Mouse (Mus musculus) liver, postnatal 0 days (tissue): ENCODE measurements around the gene Hlcs. TPM values are rescaled to one million over a fixed set of nuclear protein-coding genes. Genes with fewer than 3 reads are reported as not detected.

Experiments
- ATAC-seq: fragments of 200-750 bp; cut with Nextera tagmentation; 2 replicates; pipeline ENCODE4 v1.8.0; 2017; ENCODE audit warnings: mild to moderate bottlenecking, moderate library complexity
- DNase-seq: peaks from one replicate; pipeline ENCODE4 v3.0.0-alpha.2; 2016
- H3K27ac ChIP-seq: fragments of 300-500 bp; sonication (generic); 2 replicates; pipeline ENCODE4 v1.5.1; 2014; ENCODE audit warnings: antibody characterized with exemption, moderate library complexity, mild to moderate bottlenecking, low read depth
- H3K27me3 ChIP-seq: fragments of 300-500 bp; sonication (generic); 2 replicates; pipeline ENCODE4 v1.6.1; 2014; ENCODE audit warnings: low read length, control low read depth, mixed read lengths; ENCODE audit not compliant: insufficient read depth
- H3K36me3 ChIP-seq: fragments of 300-500 bp; sonication (generic); replicated peaks from 2 replicates; pipeline ENCODE4 v1.6.1; 2014; ENCODE audit warnings: mild to moderate bottlenecking, control low read depth, low read length, moderate library complexity, mixed read lengths; ENCODE audit not compliant: insufficient read depth
- H3K4me1 ChIP-seq: fragments of 300-500 bp; sonication (generic); 2 replicates; pipeline ENCODE4 v1.6.1; 2014; ENCODE audit warnings: antibody characterized with exemption, mild to moderate bottlenecking, control low read depth; ENCODE audit not compliant: insufficient read depth
- H3K4me2 ChIP-seq: fragments of 300-500 bp; sonication (generic); 2 replicates; pipeline ENCODE4 v1.6.1; 2014; ENCODE audit warnings: low read depth, mild to moderate bottlenecking, low read length, moderate library complexity, mixed read lengths
- H3K4me3 ChIP-seq: fragments of 300-500 bp; sonication (generic); 2 replicates; pipeline ENCODE4 v1.5.1; 2014; ENCODE audit warnings: low read depth, low read length
- H3K9ac ChIP-seq: fragments of 300-500 bp; sonication (generic); replicated peaks from 2 replicates; pipeline ENCODE4 v1.6.1; 2014; ENCODE audit warnings: mild to moderate bottlenecking, moderate library complexity
- H3K9me3 ChIP-seq: fragments of 300-500 bp; sonication (generic); 2 replicates; pipeline ENCODE4 v1.6.1; 2016; ENCODE audit warnings: mild to moderate bottlenecking, control low read depth, low read length, mixed read lengths
- CTCF ChIP-seq: sonication (generic); IDR thresholded peaks from 2 replicates; pipeline ENCODE4 v1.5.1; 2016; ENCODE audit warnings: antibody characterized with exemption, low read depth
- EP300 ChIP-seq: IDR thresholded peaks from 2 replicates; pipeline ENCODE4 v1.6.1; 2016; ENCODE audit warnings: antibody characterized with exemption, low read depth, mild to moderate bottlenecking
- WGBS: fragments of 180-500 bp; shearing (Covaris S2); extraction: QIAGEN DNeasy Blood & Tissue Kit; methylation state at CpG from one replicate; pipeline ENCODE4 v1.1.7; 2014; ENCODE audit not compliant: insufficient replicate concordance; 5-methylcytosine and 5-hydroxymethylcytosine counted together
- polyA plus RNA-seq: library from polyadenylated mRNA; unstranded; fragments of >200 nt; fragmentation: Nextera tagmentation; extraction: Ambion mirVana; gene quantifications from 2 replicates; pipeline ENCODE4 v1.2.1, GENCODE M21; 2015

The Hlcs gene
- polyA plus RNA-seq, 1 experiment from 2014 or later: 2.9 TPM

DNA sequence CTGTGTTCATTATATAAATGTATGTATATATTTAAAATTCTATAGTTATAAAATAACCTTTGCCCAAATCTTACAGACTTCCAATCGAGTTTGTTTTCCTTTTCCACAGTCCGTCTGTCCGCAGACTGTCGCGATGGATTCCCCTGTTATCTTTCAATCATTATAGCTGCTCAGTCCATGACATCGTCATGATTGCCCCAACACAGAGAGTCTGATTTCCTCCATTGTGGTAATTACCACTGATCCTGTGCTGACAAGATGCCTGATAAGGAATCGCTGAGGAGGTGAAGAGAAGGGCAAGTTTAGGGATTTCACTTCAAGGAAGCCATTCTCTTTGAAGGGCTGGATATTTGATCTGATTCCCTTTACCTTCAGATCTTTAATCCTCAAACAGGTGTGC, 42.7 kb upstream of the Hlcs start:
- no peaks in the 10 kb centered on the region for H3K9me3 ChIP-seq
- no peak overlapping the region for H3K4me2 ChIP-seq
- H3K9ac ChIP-seq: no peak overlapping the region
- WGBS: 29% methylated on average over 7 of the region's 7 CpGs
- no peaks in the 10 kb centered on the region for H3K4me1 ChIP-seq
- no peak overlapping the region for H3K27ac ChIP-seq
- TF ChIP-seq CTCF (no peak), EP300 (no peak)
- DNase-seq (no peak), ATAC-seq (no peak)
- no peak overlapping the region for H3K4me3 ChIP-seq
- H3K36me3 ChIP-seq: no peaks in the 10 kb centered on the region
- H3K27me3 ChIP-seq: no peaks in the 10 kb centered on the region

DNA sequence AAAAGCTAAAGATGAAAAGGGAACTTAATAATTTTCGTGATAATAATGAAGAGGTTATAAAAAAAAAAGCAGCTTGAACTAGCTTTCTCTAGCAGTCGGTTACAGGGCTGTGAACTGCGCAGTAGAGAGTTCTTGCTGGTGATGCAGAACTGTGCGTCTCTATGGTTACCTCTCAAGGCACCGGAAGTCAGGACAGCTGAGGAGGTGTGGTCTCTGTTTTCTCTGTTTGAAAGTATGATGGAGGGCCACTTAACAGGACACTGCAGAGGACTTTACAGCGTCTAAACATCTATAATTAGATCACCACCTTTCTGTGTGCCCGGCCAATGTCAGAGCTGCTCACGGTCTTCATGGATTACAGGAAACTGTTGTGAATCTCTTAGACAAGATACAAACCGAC, 41.1 kb upstream of the Hlcs start:
- TF ChIP-seq CTCF (no peak), EP300 (no peak)
- ATAC-seq: no peak
- no peaks in the 10 kb centered on the region for H3K9me3 ChIP-seq

DNA sequence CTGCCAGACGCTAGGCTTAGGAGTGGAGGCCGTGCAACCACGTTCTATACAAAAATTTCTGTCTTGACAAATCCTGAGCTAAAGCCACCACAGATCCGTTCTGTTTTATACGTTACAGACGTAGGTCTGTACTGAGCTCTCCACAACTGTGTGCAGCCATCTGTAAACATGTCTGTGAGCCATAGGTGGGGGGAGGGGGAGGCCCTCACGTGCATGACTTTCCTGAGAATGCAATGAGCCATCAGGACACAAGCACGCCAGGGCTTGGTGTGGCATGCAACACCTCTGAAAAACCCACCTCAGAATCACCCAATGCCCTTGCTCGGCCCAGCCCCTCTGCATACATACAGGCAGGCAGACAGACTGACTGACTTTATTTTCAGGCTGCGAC, 36.9 kb upstream of the Hlcs start:
- no peak overlapping the region for H3K9ac ChIP-seq
- no peak overlapping the region for H3K4me3 ChIP-seq
- ATAC-seq (no peak), DNase-seq (no peak)
- no peak overlapping the region for H3K4me2 ChIP-seq
- no peaks in the 10 kb centered on the region for H3K9me3 ChIP-seq
- no peaks in the 10 kb centered on the region for H3K36me3 ChIP-seq
- WGBS: 64% methylated on average over 10 of the region's 10 CpGs
- no peak overlapping the region for H3K27ac ChIP-seq
- TF ChIP-seq EP300: no peak
- no peak for TF ChIP-seq CTCF
- peaks cover 5% of the 10 kb centered on the region; the same call in 1 of the 2 replicates for H3K4me1 ChIP-seq
- no peaks in the 10 kb centered on the region for H3K27me3 ChIP-seq

More for the DNA sequence above, 41.1 kb upstream of the Hlcs start:
- H3K9ac ChIP-seq: no peak overlapping the region
- H3K4me3 ChIP-seq: no peak overlapping the region
- H3K4me1 ChIP-seq: no peaks in the 10 kb centered on the region
- H3K36me3 ChIP-seq: no peaks in the 10 kb centered on the region
- H3K4me2 ChIP-seq: no peak overlapping the region
- H3K27ac ChIP-seq: no peak overlapping the region
- no peaks in the 10 kb centered on the region for H3K27me3 ChIP-seq
- no peak for DNase-seq
- WGBS: 33% methylated on average over 9 of the region's 9 CpGs

DNA sequence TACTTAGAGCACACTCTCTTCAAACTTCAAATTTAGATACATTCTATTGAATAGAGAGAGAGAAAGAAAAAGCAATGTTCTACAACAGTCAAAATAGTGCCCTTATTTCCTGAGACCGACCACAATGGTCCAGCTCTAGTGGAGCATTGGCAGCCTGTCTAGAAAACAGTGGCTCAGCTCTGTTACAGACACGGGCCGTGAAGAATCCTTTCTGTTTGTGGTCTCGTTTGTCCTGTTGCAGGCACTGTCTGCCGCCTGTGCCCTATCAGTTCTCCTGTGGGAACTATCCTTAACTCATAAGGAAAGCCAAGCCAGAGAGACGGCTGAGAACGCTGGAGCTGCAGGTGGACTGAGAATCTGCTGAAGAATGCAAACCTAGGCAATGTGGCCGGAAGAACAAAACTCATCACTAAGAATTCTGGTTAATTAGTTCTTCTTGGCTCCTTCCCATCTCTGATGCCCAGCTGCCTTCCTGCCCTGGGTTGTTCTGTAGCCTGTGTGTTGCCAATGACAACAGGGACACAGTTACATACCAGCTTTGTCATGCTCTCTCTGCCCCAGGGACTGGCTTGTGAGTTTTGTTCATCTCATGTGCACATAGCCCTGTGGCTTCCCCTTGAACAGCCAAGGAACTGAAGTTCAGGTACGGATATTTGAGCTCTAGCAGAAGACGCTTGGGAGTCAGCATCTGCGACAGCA, 36.4 kb upstream of the Hlcs start:
- no peak for DNase-seq

DNA sequence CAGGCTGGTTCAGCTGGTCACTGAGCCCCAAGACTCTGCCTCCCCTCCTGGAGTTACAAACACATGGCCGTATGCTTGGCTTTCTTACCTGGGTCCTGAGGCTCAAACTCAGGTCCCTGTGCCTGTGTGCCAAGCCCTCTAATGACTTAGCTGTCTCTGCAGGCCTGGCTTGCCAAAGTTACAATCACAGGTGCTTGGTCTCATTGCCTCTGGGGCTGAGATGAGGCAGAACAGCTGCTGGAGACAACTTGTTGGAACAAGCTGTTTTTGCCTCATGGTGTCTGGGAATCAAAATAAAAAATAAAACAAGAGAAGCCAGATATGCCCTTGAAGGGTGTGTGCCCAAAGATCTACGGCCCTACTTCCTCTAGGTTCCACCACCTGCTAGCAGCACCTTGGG, 35.4 kb upstream of the Hlcs start:
- no peak for ATAC-seq
- no peaks in the 10 kb centered on the region for H3K36me3 ChIP-seq
- H3K27me3 ChIP-seq: no peaks in the 10 kb centered on the region
- TF ChIP-seq EP300 (no peak), CTCF (no peak)
- WGBS: 77% methylated on average over 2 of the region's 2 CpGs
- no peaks in the 10 kb centered on the region for H3K9me3 ChIP-seq
- no peak overlapping the region for H3K4me2 ChIP-seq
- no peak overlapping the region for H3K9ac ChIP-seq
- H3K4me1 ChIP-seq: peaks cover 5% of the 10 kb centered on the region; the same call in 1 of the 2 replicates
- no peak overlapping the region for H3K4me3 ChIP-seq
- DNase-seq: no peak
- no peak overlapping the region for H3K27ac ChIP-seq

More for the DNA sequence above, 36.4 kb upstream of the Hlcs start:
- TF ChIP-seq EP300 (no peak), CTCF (no peak)
- H3K9me3 ChIP-seq: no peaks in the 10 kb centered on the region
- WGBS: 59% methylated on average over 11 of the region's 11 CpGs
- H3K4me1 ChIP-seq: peaks cover 5% of the 10 kb centered on the region; the same call in 1 of the 2 replicates
- H3K9ac ChIP-seq: no peak overlapping the region
- no peaks in the 10 kb centered on the region for H3K36me3 ChIP-seq
- no peak overlapping the region for H3K27ac ChIP-seq
- ATAC-seq: no peak
- no peak overlapping the region for H3K4me3 ChIP-seq
- no peaks in the 10 kb centered on the region for H3K27me3 ChIP-seq
- H3K4me2 ChIP-seq: no peak overlapping the region

DNA sequence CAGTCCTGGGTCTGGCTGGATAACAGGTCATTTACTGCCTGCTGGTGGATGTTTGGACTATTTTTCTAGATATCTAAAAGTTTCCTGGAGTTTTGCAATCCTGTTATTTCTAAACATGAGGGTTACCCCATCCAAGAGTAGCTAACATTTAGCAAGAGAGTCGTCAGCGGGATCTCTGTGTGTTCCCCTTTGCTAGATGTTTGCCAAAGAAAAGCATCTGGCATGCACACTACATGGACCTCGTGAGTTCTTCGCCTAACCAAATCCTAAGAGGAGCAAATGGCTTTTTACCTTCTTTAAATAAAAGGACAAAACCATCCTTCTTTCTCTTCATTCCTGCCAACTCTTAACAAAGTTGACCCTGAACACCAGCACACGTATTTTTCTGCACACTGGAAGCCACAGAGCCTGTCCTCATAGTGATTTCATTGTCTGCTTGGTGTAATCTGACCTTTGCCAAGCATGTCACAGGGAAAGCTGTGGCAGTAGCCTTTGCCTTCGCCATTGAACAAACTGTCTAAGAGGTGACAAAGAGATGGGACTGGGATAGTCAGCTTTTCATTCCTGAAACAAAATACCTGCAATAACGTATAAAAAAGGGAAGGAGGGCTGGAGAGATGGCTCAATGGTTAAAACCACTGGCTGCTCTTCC, 33.8 kb upstream of the Hlcs start:
- H3K27me3 ChIP-seq: no peaks in the 10 kb centered on the region
- ATAC-seq (peak; percentile 96), DNase-seq (no peak)
- no peak overlapping the region for H3K4me3 ChIP-seq
- no peak overlapping the region for H3K4me2 ChIP-seq
- H3K4me1 ChIP-seq: peaks cover 5% of the 10 kb centered on the region; the same call in 1 of the 2 replicates
- H3K36me3 ChIP-seq: no peaks in the 10 kb centered on the region
- H3K9me3 ChIP-seq: no peaks in the 10 kb centered on the region
- 43% methylated on average over 7 of the region's 7 CpGs for WGBS
- peak overlapping the region; percentile 86 for H3K27ac ChIP-seq
- TF ChIP-seq EP300 (no peak; the same call in 1 of the 2 replicates), CTCF (peak; percentile 44)
- no peak overlapping the region for H3K9ac ChIP-seq
